Mouse (Mus musculus): Measurements from ENCODE around the gene Gm45808.

DNA sequence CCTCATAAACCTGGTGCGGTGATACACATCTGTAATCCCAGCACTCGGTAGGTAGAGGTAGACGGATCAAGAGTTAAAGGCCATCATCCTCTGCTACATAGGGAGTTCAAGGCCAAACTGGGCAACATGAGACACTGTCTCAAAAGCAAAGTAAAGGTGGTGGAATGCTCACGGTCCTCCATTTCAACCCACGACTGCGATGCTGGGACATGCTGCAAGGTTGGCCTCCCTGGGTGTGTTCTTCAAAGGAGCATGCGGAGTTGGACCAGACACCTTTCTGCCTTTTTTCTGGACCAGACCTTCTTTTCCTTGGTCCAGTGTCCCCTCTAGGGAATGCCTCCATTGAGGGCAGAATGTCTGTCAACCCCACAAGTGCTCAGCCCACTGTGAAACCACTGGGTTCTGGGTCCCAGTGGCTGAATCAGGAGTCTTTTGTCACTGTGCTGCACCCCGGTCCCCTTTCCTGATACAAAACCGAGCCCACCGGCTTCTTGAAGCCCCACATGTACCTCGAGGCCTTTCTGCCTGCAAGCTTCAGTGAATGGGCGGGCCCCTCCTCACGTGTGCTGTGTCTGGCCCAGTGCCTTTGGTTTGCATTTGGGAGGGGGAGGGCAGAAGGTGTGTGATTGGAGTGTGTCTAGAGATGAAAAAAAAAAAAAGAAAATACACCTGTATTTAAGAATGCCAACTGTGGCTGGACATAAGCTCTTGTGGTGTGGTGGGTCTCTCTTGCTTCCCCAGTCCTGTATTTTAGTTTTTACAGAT is 30.5 kb downstream of the Gm45808 start:
- no peak for TF ChIP-seq CTCF (IDR thresholded peaks at IDR 0.05; ENCODE audit: borderline replicate concordance, control insufficient read depth, extremely low read depth, insufficient read depth, low read length, poor library complexity)
- TF ChIP-seq POLR2A (IDR thresholded peaks at IDR 0.05; ENCODE audit: control insufficient read depth, extremely low read depth, insufficient read depth, low read length, poor library complexity): no peak
